Mouse (Mus musculus) spleen, embryonic (tissue): ENCODE measurements around the gene Mrm2.
"Not testable (repeated sequence)": the region's sequence is repeated elsewhere in the genome, so short reads cannot be mapped to it uniquely, and the experiment has no call there.

ENCODE experiments used
- CTCF ChIA-PET: fragments of 350-600 bp; sonication (Branson Sonifier 250); formaldehyde crosslinking; loops from one replicate; lab custom pipeline; 2022; lab: Charles Lee

The Mrm2 gene

GRCm38 (mm10) chr5:140331615-140332512 lies at the start of gene Mrm2:
Mrm2 (minus strand) TSS chr5:140331898.
- CTCF ChIA-PET = interaction anchor here (0.5 to 0.9 kb wide), 3 partner anchors 51 to 493 kb away, joined by 3 to 5 read pairs (median 4); no protein-coding TSS in a partner anchor

DNA sequence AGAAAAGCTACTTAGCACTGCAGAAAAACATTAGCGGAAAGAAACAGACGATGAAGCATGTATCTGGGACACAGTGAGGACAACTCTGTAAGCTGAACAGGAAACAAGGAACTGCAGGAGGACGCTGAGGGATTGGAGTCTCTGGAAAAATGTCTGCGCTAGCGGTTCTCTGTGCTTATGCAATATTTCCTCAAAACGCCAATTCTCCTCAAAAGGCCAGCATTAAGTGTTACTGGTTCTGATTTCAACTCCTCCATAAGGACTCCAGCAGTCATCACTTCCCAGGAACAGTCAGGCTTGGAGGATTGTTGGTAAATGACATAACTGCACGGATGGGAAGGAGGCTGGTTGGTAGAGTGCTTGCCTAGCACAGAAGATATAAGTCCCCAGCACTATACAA lies 49.5 kb upstream of the Mrm2 start:
- CTCF ChIA-PET = interaction anchor here (1.3 kb wide), 1 partner anchor 22 kb away, joined by 4 read pairs; no protein-coding TSS in a partner anchor

DNA sequence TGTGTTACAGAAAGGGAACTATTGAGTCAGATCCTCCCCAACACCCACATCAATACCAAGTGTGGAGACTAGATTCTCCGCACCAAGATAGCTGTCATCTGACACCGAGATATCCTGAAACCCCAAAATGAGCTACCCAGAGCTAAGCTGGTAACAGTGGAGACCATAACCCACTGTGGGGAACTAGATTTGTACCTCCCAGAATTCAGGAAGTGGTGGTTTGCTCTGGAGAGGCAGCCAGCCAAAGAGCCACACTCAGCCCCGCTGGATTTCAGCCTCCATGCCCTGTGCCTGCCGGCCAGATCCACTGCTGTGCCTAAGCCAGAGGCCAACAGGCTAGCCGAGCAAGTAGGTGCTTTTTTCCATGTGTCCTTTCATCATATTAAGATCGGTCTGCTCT lies 47.6 kb upstream of the Mrm2 start:
- CTCF ChIA-PET = interaction anchor here (0.8 kb wide), 1 partner anchor 8 kb away, joined by 3 read pairs; no protein-coding TSS in a partner anchor

- CTCF ChIA-PET = interaction anchor here (0.8 kb wide), 1 partner anchor 9 kb away, joined by 3 read pairs; no protein-coding TSS in a partner anchor
These were observed 46.6 kb upstream of the Mrm2 start for GRCm38 (mm10) chr5:140378121-140378853.

DNA sequence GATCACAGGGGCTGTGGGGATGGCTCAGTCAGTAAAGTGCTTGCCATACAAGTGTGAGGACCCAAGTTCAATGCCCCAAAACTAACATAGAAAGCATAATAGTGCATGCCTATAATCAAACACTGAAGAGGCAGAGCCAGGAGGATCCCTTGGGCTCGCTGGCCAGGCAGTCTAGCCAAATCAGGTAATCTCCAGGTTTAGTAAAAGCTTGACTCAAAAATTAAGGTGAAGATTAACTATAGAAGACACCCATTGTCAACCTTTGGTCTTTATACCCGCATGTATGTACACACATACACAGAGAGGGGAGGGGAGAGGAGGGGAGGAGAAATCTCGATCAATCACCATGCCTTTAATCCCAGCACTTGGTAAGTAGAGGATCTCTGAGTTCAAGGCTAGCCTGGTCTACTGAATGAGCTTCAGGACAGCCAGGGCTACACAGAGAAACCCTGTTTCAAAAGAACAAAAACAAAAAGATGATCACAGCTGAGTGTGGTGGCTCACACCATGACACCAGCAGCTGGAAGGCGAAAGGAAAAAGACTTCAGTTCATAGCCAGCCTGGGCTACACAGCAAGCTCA lies 43.6 kb upstream of the Mrm2 start:
- CTCF ChIA-PET = no interaction called here

DNA sequence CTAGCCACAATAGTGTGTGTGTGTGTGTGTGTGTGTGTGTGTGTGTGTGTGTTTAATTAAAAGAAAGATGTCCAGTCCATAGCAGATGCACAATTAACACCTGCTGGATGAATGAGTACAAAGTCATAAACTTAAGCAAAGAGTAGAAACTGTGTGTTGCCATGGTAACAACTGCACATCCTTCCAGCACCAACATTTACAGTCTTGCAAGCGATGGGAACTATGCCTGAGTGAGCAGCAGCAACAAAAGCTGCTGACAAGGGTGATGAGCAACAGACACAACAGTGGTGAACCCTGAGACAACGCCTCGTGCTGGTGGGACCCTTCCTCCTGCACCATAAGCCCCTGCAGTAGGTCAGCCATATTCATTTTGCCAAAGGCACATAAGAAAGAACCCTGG lies 42.5 kb upstream of the Mrm2 start:
- CTCF ChIA-PET = no interaction called here

GRCm38 (mm10) chr5:140373711-140374110 lies 42.0 kb upstream of the Mrm2 start:
- CTCF ChIA-PET = interaction anchor here (0.6 kb wide), 1 partner anchor 575 kb away, joined by 4 read pairs; no protein-coding TSS in a partner anchor

GRCm38 (mm10) chr5:140371671-140372070 lies 40.0 kb upstream of the Mrm2 start:
- CTCF ChIA-PET = no interaction called here

DNA sequence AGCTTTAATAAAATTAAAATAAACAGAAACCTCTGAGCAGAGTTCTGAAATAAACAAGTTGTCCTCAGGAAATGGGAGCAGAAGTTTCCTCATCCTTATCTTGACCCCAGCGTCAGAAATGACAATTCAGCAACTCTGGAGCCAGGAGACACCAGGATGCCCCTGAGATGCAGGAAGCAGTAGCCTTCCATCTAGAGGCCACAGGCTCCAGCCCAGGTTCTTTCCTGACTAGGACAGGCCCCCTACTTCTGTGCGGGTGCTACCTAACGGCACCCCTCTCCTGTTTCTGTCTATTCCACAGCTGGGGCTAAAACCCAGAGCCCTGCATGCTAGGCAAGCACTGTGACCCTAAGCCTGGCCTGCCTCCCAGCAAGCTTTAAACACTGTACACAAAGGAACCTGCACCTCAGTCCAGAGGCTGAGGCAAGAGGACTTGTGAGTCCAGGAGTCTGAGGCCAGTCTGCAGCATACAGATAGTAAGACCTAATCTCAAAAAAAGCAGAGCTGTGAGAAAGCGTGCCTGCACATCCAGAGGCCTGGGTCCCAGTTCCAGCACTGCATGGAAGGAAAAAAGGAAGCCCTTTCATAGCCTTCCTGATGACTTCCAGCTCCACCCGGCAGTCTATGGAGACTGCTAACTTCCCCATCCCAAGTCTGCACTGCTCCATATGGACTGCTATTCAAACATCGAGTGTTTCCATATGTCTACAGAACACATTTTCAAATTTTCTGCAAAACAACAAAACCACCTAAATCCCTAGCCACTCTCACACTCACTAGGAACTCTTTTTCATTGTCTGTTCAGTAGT lies 39.0 kb upstream of the Mrm2 start:
- CTCF ChIA-PET = interaction anchor here (0.5 kb wide), 1 partner anchor 297 kb away, joined by 3 read pairs; no protein-coding TSS in a partner anchor

GRCm38 (mm10) chr5:140369466-140369865 lies 37.8 kb upstream of the Mrm2 start:
- CTCF ChIA-PET = no interaction called here

GRCm38 (mm10) chr5:140368926-140369325 lies 37.2 kb upstream of the Mrm2 start:
- CTCF ChIA-PET = no interaction called here

DNA sequence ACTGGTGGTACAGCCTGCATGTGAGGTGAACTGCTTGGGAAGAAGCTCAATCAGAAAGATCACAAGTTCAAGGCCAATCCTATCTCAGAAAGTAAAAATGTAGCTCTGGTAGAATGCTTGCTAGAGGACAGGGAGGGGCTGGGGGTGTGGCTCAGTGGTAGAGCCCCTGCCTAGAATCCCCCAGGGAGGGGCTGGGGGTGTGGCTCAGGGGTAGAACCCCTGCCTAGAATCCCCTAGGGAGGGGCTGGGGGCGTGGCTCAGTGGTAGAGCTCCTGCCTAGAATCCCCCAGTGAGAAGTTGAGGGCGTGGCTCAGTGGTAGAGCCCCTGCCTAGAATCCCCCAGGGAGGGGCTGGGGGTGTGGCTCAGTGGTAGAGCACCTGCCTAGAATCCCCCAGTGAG lies 36.4 kb upstream of the Mrm2 start:
- CTCF ChIA-PET = not testable (repeated sequence)

- CTCF ChIA-PET = interaction anchor here (0.6 kb wide), 1 partner anchor 171 kb away, joined by 5 read pairs; no protein-coding TSS in a partner anchor
These were observed 32.7 kb upstream of the Mrm2 start for GRCm38 (mm10) chr5:140364415-140364814.

DNA sequence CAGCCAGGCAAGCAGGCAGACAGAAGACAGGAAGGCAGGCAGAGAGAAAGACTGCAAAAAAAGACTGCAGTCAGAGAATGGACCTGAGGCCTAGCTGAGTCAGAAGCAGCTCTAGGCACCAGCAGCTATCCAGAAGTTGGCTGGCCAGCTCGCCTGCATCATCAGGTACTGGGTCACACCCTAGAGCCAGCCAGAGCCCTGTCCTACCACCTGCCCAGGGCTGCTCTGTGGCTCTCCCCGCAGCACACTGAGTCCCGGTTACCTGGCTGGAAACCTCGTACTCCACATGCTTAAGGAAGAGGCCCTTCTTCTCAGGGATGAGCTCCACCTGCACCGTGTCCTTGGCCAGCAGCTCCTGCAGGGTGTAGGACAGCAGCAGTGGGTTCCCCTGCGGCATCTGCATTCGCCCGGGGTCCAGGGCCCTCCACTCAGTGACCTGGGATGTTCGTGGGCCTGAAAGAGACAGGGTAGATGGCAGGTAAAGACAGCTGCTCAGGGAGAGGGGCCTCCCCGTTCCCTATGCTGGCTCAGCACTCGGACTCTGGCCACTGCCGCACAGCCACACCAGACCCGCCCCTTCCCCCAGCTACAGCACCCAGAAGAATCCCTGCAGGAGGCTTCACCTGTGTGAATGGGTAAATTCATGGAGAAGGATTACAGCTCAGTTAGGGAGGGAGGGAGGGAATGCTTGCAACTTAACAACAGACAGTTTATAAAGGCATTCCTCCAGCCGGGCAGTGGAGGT lies 28.4 kb upstream of the Mrm2 start:
- CTCF ChIA-PET = interaction anchor here (1.4 kb wide), 1 partner anchor 21 kb away, joined by 4 read pairs; no protein-coding TSS in a partner anchor

DNA sequence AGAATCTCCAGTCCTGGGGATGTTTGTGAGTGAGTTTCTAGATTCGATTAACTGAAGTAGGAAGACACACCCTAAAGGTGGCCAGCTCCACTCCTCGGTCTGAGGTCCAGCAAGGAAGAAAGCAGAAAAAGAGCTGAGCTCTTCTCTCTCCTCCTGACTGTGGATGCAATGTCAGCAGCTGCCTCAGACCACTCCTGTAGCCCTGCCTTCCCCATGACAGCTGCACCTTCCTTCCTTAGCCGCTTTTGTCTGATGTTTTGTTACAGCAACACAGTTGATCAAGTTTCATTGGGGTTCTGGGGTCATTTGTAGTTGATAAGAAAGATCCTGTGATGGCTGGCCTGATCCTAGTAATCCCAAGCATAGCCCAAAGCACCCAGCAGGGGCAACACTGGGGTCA lies 25.8 kb upstream of the Mrm2 start:
- CTCF ChIA-PET = no interaction called here

- CTCF ChIA-PET = no interaction called here
These were observed 24.2 kb upstream of the Mrm2 start for GRCm38 (mm10) chr5:140355934-140356333.

- CTCF ChIA-PET = interaction anchor here (0.8 kb wide), 1 partner anchor 54 kb away, joined by 5 read pairs; no protein-coding TSS in a partner anchor
These were observed 20.7 kb upstream of the Mrm2 start for GRCm38 (mm10) chr5:140352352-140352751.

GRCm38 (mm10) chr5:140350731-140351497 lies 19.2 kb upstream of the Mrm2 start:
- CTCF ChIA-PET = no interaction called here

- CTCF ChIA-PET = interaction anchor here (0.6 kb wide), 2 partner anchors 56 to 360 kb away, joined by 5 to 8 read pairs; no protein-coding TSS in a partner anchor
These were observed 18.2 kb upstream of the Mrm2 start for GRCm38 (mm10) chr5:140349882-140350281.
